Mouse (Mus musculus): ENCODE measurements around the gene Rdh13.

DNA sequence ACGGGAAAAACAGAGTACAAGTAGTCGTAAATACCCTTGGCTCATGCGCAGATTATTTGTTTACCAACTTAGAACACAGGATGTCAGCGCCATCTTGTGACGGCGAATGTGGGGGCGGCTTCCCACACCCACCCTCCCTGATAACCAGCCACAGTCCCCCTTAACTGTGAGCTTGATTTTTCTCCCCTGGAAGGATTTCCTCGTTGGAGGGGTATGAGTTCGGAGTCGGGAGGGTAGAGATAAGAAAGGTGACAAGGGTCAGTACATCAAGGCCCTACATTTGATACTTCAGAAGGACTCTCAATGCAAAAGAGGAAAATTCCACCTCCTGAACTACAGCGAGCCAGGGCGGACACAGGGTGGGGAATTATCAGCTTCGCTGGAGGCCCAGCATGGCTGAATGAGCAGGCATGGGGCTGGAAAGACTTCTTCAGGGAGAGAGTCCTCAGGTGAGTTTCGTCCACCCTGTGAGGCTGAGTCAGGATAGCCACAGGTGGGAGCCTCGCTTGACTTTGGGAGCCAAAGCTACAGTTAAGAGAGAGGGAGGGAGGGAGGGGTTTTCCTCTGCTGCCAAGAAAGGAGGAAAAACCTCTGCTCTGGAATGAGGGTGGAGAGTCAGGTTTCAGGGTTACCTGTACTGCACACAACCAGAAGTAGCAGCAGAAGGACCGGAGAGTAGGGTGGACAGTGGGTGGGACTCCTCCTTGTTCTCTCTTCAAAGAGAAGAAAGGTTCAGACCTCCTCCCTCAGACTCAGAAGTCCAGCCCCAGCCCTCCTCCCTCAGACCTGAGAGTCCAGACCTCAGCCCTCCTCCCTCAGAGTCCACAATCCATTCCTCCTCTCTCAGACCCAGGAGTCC, 15.4 kb upstream of the Rdh13 start, which contains the start of gene Eps8l1:
- TF ChIP-seq CTCF (conservative IDR thresholded peaks at IDR 0.05; ENCODE audit: insufficient read depth, insufficient read length, low read depth, low read length) (no peak), POLR2A (IDR thresholded peaks at IDR 0.05; ENCODE audit: low read depth, low read length) (no peak)

Measured in kidney, adult 2 months (tissue).